Mouse (Mus musculus) frontal cortex, postnatal 36 days (tissue): ENCODE measurements around the gene Prdm16.

ENCODE experiments used
- DNase-seq, 2 experiments: peaks; one replicate each; pipeline ENCODE4 v3.0.0; 2022; ENCODE audit warnings: low spot score in 2 of 2

Gene Prdm16

DNA sequence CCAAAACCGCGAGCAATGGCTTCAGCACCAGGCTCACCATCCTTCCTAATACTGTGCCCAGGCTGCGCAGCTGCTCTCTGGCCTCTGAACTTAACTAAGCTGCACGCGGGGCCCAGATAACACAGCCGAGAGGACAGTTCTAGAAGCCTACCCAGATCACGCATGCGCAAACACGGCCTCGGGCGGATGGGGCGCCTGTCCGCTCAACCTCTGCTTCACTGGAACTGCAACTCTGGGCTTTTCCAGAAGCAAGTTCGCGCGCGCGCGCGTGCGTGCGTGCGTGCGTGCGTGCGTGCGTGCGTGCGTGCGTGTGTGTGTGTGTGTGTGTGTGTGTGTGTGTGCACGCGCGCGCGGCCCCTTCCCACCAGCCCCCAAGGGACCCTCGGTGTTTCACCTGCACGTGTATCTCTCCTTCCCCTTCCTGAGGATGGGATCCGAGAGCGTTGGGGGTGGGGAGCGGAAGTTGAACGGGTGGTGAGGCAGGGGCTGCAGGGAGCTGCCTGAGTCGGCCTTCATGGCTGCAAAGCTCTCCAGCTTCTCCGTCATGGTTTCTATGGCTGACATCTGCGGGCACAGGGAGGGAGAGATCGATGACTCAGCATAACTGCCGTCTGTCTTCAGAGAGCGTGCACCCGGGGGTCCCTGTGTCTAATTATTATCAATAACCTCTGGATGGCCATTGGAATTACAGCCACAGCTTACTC, 301.8 kb downstream of the Prdm16 start:
- DNase-seq = no peak

GRCm38 (mm10) chr4:154333300-154333699, 303.4 kb downstream of the Prdm16 start:
- no peak for DNase-seq

- no peak for DNase-seq
These were observed 305.4 kb downstream of the Prdm16 start for GRCm38 (mm10) chr4:154331271-154331670.

DNA sequence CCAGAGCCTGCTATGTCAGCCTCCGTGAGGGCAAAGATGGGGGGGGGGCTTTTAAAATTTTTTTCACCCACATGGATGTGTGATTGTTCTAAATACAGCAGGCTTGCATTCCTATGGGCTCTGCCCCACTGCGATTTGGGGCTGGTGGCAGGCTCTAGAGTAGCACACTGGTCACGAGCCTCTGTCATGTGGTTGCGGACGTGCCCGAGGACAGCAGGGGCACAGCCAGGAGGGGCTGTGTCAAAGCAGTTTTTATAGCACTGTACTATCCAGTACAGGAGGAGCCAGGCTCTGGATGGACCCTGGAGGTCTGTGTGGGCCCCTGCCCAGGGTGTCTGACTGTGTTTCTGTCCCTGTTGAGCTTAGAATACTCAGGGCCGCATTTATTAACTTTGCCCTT, 306.7 kb downstream of the Prdm16 start:
- no peak for DNase-seq

- peak; percentile 79 to 88 for DNase-seq
These were observed 307.8 kb downstream of the Prdm16 start for GRCm38 (mm10) chr4:154328836-154329235.

- no peak for DNase-seq
These were observed 308.2 kb downstream of the Prdm16 start for GRCm38 (mm10) chr4:154328431-154328830.

GRCm38 (mm10) chr4:154325410-154325809, 311.3 kb downstream of the Prdm16 start:
- DNase-seq = no peak

DNA sequence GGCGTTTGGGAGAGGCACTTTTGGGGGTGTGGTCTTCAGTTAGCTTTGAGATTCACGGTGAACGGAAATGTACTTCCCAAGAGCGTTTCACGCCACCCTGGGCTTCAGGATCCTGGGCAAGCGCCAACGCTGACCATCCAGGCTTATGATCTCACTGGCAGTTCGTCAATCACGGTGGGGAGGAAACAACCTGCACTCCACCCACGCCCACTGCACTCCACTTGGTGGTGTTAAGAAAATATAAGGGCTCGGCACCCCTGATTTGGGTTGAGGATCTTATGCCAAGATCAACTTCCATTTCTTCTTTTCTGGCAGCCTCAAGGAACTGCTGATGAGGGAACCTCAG, 323.1 kb downstream of the Prdm16 start:
- no peak for DNase-seq

DNA sequence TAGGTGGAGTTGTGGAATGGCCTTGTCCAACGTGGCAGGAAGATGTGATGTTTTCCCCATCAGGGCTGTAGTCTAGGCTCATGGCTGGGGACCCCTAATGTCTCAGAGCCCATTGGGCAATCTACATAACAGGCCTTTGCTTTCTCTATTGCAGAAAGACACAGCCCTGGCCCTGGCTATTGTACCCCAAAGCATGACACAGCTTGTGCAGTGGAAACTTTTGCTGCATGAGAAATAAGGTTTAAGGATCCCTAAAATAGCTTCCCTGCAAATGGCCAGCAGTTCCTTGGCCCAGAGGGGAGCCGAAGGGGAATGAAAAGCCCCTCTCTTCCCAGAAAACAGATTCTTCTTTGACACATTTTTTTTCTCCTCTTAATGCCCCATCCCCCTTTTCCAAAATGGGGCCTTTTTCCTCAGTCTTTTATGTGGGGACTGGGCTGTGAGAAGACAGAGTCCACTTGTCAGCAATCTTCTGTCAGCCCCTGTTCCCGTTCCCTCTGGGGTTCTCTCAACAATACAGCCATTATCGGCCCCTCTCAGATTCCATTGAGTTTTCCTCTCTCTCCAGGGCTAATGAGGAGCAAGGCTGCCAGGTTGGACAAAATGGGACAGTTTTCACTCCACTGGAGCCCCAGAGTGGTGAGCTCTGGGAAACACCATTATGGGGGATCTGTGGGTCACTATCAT, 323.6 kb downstream of the Prdm16 start:
- peak; percentile 25 to 60 for DNase-seq

- no peak for DNase-seq
These were observed 324.4 kb downstream of the Prdm16 start for GRCm38 (mm10) chr4:154312143-154312812.

DNA sequence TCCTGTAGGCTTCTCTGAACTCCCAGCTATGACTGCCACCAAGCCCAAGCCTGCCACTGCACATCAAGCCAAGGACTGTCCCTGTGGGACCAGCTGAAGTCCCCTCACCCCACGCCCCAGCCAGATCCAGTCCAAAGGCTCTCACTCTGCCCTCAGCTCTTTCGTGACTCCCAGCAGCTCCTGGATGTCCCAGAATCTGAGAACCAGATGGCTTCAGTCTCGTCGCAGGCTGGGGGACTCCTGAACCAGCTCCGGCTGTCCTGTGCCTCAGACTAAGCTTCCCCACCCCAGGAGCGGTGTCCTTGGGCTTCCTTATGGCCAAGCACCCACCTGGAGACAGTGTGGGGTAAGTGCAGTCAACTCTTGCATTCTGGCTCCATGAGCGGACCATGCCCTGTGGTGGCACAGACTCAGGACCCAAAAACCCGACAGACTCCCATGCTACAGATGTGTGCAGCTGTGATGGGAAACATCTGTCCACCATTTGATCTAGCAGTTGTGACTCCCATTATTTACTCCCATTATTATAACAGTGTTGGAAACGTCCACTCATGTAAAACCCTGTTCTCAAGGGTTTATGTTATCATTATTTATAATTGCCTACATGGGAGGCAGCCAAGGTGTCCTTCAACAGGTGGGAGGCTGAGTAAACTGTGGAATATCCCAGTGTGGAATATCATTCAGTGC, 326.0 kb downstream of the Prdm16 start:
- DNase-seq = no peak

- DNase-seq = no peak
These were observed 327.5 kb downstream of the Prdm16 start for GRCm38 (mm10) chr4:154309131-154309530.

- peak; percentile 42 to 59 for DNase-seq
These were observed 335.2 kb downstream of the Prdm16 start, which contains the start of gene Arhgef16 for GRCm38 (mm10) chr4:154301466-154301881. Gene Arhgef16 (minus strand): TSS chr4:154301676.

DNA sequence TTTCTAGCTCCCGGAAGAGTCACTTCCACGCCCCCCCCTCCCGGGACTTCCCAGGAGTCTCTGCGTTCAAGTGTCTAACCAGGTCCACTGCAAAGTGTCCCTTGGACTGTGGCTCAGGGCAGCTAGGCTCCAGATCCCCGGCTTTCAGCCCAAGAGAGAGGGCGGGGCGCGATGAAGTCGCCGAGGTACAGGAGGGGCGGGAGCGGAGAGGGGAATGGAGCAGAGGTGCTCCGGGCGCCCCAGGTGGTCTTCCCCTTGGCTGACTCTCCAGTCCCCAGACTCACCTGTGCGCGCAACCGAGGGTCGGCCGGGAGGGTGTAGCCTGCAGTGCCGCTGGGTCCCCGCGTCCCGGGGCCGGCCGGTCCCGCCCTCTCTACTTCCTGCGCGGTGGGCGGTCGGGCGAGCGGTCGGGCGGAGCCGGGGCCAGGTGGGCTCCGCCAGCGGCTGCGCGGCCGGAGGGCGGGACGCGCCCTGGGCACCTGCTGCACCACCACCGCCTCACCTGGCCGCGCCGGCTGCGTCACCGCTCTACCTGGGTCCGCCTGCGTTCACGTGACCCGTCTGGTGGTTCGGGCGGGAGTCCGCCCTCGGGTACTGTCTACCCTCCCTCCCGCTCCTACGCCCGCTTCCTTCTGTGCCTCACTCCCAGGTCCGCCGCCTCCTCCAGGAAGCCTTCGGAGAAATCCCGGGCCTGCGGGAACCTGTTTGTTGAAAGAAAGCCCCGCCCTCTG, 337.0 kb downstream of the Prdm16 start:
- DNase-seq = no peak

GRCm38 (mm10) chr4:154297761-154298160, 338.9 kb downstream of the Prdm16 start:
- DNase-seq = no peak

DNA sequence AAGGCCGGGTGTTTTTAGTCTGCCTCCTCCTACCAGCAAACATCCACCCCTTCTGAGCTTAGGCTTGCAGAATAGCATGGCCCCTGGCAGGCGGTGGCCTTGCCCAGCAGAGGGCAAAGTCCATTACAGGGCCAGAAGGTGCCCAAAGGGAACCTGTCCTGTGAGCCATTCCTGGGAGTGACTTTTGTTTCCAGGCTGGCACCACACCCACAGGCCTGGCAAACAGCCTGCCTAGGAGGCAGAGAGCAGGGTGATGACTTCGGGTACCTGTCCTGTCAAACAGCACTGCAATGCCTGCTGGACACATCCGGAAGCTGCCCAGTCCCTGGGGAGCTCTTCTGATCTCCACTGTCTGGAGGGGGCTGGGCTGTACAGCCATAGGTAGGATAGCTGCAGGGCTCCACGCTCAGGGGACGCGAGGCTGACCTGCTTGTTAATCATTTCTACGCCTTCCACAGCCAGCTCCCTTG, 342.4 kb downstream of the Prdm16 start:
- DNase-seq = no peak

DNA sequence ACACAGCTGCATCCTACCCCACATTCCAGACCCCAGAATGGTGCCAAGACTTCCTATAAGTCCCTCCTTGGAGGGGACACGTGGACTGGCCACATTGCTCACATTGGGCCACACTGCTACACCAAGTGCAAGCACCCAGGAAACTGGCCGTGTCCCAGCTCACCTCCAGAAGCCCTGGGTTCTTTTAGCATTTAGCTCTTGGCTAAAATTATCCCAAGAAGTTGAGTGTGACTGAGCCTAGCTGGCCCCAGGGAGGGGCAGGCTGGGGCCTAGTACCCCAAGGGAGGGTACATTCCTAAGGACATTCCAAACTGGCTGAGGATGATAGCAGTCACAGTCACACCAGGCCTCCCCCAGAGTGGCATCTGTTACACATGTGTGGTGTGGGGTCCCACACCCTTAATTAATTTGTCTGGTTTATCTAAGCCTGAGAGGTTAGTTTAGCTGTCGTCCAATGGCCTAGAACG, 342.9 kb downstream of the Prdm16 start:
- DNase-seq = no peak

- DNase-seq = no peak
These were observed 353.0 kb downstream of the Prdm16 start for GRCm38 (mm10) chr4:154283671-154284070.

GRCm38 (mm10) chr4:154279481-154279880, 357.2 kb downstream of the Prdm16 start:
- no peak for DNase-seq

GRCm38 (mm10) chr4:154273000-154273399, 363.7 kb downstream of the Prdm16 start:
- peak in 1 of 2 experiments; percentile 58 for DNase-seq

DNA sequence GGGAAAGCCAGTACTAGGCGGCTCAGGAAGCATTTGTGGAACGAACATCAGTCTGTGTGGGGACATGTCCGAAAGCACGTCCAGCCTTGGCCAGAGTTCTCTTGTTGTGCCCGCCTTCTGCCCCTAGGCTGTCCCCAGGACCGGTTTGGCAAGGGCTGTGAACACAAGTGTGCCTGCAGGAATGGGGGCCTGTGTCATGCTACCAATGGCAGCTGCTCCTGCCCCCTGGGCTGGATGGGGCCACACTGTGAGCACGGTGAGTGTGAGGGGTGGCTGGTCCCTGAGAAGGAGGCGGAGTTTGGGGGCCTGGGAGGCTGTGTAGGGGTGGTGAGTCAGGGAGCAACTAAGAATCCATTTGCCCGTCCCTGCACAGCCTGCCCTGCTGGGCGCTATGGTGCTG, 367.2 kb downstream of the Prdm16 start:
- DNase-seq = no peak
